Mouse (Mus musculus) midbrain, embryonic 16.5 days (tissue): ENCODE measurements around the gene Cadm1. TPM values are rescaled to one million over a fixed set of nuclear protein-coding genes. Genes with fewer than 3 reads are reported as not detected.

ENCODE experiments used
- ATAC-seq: fragments of 200-750 bp; cut with Nextera tagmentation; 2 replicates; pipeline ENCODE4 v1.8.0; 2017; ENCODE audit warnings: moderate TSS enrichment
- H3K27ac ChIP-seq: fragments of 300-500 bp; sonication (generic); 2 replicates; pipeline ENCODE4 v1.5.1; 2014; ENCODE audit warnings: mild to moderate bottlenecking, low read length, mixed read lengths
- H3K27me3 ChIP-seq: fragments of 300-500 bp; sonication (generic); 2 replicates; pipeline ENCODE4 v1.6.1; 2014; ENCODE audit warnings: low read depth, low read length, mixed read lengths; ENCODE audit not compliant: control insufficient read depth, insufficient read depth
- H3K36me3 ChIP-seq: fragments of 300-500 bp; sonication (generic); 2 replicates; pipeline ENCODE4 v1.6.1; 2014; ENCODE audit warnings: mild to moderate bottlenecking, low read length, moderate library complexity, mixed read lengths; ENCODE audit not compliant: control insufficient read depth, insufficient read depth
- H3K4me1 ChIP-seq: fragments of 300-500 bp; sonication (generic); 2 replicates; pipeline ENCODE4 v1.6.1; 2014; ENCODE audit warnings: mild to moderate bottlenecking, low read length, mixed read lengths; ENCODE audit not compliant: control insufficient read depth, insufficient read depth
- H3K4me2 ChIP-seq: fragments of 300-500 bp; sonication (generic); 2 replicates; pipeline ENCODE4 v1.6.1; 2014; ENCODE audit warnings: mild to moderate bottlenecking, low read length, mixed read lengths
- H3K4me3 ChIP-seq: fragments of 300-500 bp; sonication (generic); 2 replicates; pipeline ENCODE4 v1.5.1; 2014; ENCODE audit warnings: low read depth, mild to moderate bottlenecking, low read length, moderate library complexity, mixed read lengths
- H3K9ac ChIP-seq: fragments of 300-500 bp; sonication (generic); 2 replicates; pipeline ENCODE4 v1.6.1; 2014; ENCODE audit warnings: low read depth, low read length, mixed read lengths
- H3K9me3 ChIP-seq: fragments of 300-500 bp; sonication (generic); replicated peaks from 2 replicates; pipeline ENCODE4 v1.6.1; 2014; ENCODE audit warnings: mild to moderate bottlenecking, low read length, mixed read lengths; ENCODE audit not compliant: control insufficient read depth, poor library complexity, severe bottlenecking
- WGBS: fragments of 180-500 bp; shearing (Covaris S2); extraction: QIAGEN DNeasy Blood & Tissue Kit; methylation state at CpG from one replicate; pipeline ENCODE4 v1.1.7; 2014; 5-methylcytosine and 5-hydroxymethylcytosine counted together
- polyA plus RNA-seq: library from polyadenylated mRNA; unstranded; fragments of >200 nt; fragmentation: Nextera tagmentation; extraction: Ambion mirVana; gene quantifications from 2 replicates; pipeline ENCODE4 v1.2.1, GENCODE M21; 2015

Gene Cadm1
- polyA plus RNA-seq, 1 experiment from 2014 or later, result 332 TPM

GRCm38 (mm10) chr9:47567873-47568272 is 37.9 kb downstream of the Cadm1 start:
- WGBS, result 50% methylated on average over 6 of the region's 6 CpGs
- H3K4me2 ChIP-seq, result no peak overlapping the region
- ATAC-seq, result no peak

GRCm38 (mm10) chr9:47570184-47570583 is 40.2 kb downstream of the Cadm1 start:
- no peak for ATAC-seq
- 58% methylated on average over 4 of the region's 4 CpGs for WGBS

More at GRCm38 (mm10) chr9:47567873-47568272, 37.9 kb downstream of the Cadm1 start:
- Histone ChIP-seq H3K27ac (no peak overlapping the region), H3K4me1 (peaks cover 18% of the 10 kb centered on the region), H3K27me3 (no peaks in the 10 kb centered on the region), H3K4me3 (no peak overlapping the region), H3K36me3 (no peaks in the 10 kb centered on the region), H3K9me3 (no peaks in the 10 kb centered on the region), H3K9ac (no peak overlapping the region)

GRCm38 (mm10) chr9:47571461-47571860 is 41.5 kb downstream of the Cadm1 start:
- H3K9ac ChIP-seq, result no peak overlapping the region
- no peak overlapping the region for H3K27ac ChIP-seq
- no peak overlapping the region for H3K4me2 ChIP-seq
- H3K27me3 ChIP-seq, result no peaks in the 10 kb centered on the region
- WGBS, result 85% methylated on average over 7 of the region's 7 CpGs
- H3K4me3 ChIP-seq, result no peak overlapping the region
- ATAC-seq, result no peak
- H3K9me3 ChIP-seq, result no peaks in the 10 kb centered on the region
- peaks cover 20% of the 10 kb centered on the region for H3K4me1 ChIP-seq
- H3K36me3 ChIP-seq, result no peaks in the 10 kb centered on the region

More at GRCm38 (mm10) chr9:47570184-47570583, 40.2 kb downstream of the Cadm1 start:
- Histone ChIP-seq H3K27me3 (no peaks in the 10 kb centered on the region), H3K4me2 (no peak overlapping the region), H3K9me3 (no peaks in the 10 kb centered on the region), H3K9ac (no peak overlapping the region), H3K4me1 (peaks cover 14% of the 10 kb centered on the region), H3K27ac (no peak overlapping the region), H3K36me3 (no peaks in the 10 kb centered on the region), H3K4me3 (no peak overlapping the region)

GRCm38 (mm10) chr9:47572132-47572531 is 42.2 kb downstream of the Cadm1 start:
- no peak for ATAC-seq
- H3K27me3 ChIP-seq, result no peaks in the 10 kb centered on the region
- no peaks in the 10 kb centered on the region for H3K9me3 ChIP-seq
- H3K9ac ChIP-seq, result no peak overlapping the region
- no peak overlapping the region for H3K4me3 ChIP-seq
- 81% methylated on average over 5 of the region's 5 CpGs for WGBS
- no peaks in the 10 kb centered on the region for H3K36me3 ChIP-seq
- no peak overlapping the region for H3K27ac ChIP-seq
- peaks cover 15% of the 10 kb centered on the region for H3K4me1 ChIP-seq
- H3K4me2 ChIP-seq, result no peak overlapping the region

GRCm38 (mm10) chr9:47573456-47573855 is 43.5 kb downstream of the Cadm1 start:
- no peak overlapping the region for H3K9ac ChIP-seq
- H3K27me3 ChIP-seq, result no peaks in the 10 kb centered on the region
- H3K4me2 ChIP-seq, result no peak overlapping the region
- no peak for ATAC-seq
- H3K27ac ChIP-seq, result no peak overlapping the region
- H3K4me3 ChIP-seq, result no peak overlapping the region
- no peaks in the 10 kb centered on the region for H3K9me3 ChIP-seq
- H3K36me3 ChIP-seq, result no peaks in the 10 kb centered on the region
- peaks cover 5% of the 10 kb centered on the region; the same call in 1 of the 2 replicates for H3K4me1 ChIP-seq
- WGBS, result 88% methylated on average over 7 of the region's 7 CpGs

- H3K4me3 ChIP-seq, result no peak overlapping the region
- no peak for ATAC-seq
- no peak overlapping the region for H3K9ac ChIP-seq
- WGBS, result 75% methylated on average over 7 of the region's 7 CpGs
- peaks cover 5% of the 10 kb centered on the region; the same call in 1 of the 2 replicates for H3K4me1 ChIP-seq
- H3K36me3 ChIP-seq, result no peaks in the 10 kb centered on the region
- no peaks in the 10 kb centered on the region for H3K27me3 ChIP-seq
- H3K27ac ChIP-seq, result no peak overlapping the region
- H3K9me3 ChIP-seq, result no peaks in the 10 kb centered on the region
- no peak overlapping the region for H3K4me2 ChIP-seq
These were observed 44.9 kb downstream of the Cadm1 start for GRCm38 (mm10) chr9:47574710-47575414.

GRCm38 (mm10) chr9:47575764-47576163 is 45.8 kb downstream of the Cadm1 start:
- no peaks in the 10 kb centered on the region for H3K36me3 ChIP-seq
- no peak overlapping the region for H3K27ac ChIP-seq
- H3K4me3 ChIP-seq, result no peak overlapping the region
- whole genome bisulfite sequencing, result 58% methylated on average over 11 of the region's 11 CpGs
- H3K4me1 ChIP-seq, result peaks cover 5% of the 10 kb centered on the region; the same call in 1 of the 2 replicates
- no peaks in the 10 kb centered on the region for H3K27me3 ChIP-seq
- ATAC-seq, result no peak
- H3K9ac ChIP-seq, result no peak overlapping the region
- no peak overlapping the region for H3K4me2 ChIP-seq
- H3K9me3 ChIP-seq, result no peaks in the 10 kb centered on the region

GRCm38 (mm10) chr9:47579464-47579863 is 49.5 kb downstream of the Cadm1 start:
- Histone ChIP-seq H3K27ac (no peak overlapping the region), H3K27me3 (no peaks in the 10 kb centered on the region), H3K36me3 (no peaks in the 10 kb centered on the region), H3K9me3 (no peaks in the 10 kb centered on the region), H3K4me3 (no peak overlapping the region), H3K4me2 (no peak overlapping the region), H3K9ac (no peak overlapping the region), H3K4me1 (peaks cover 10% of the 10 kb centered on the region)
- no peak for ATAC-seq
- WGBS, result 88% methylated on average over 6 of the region's 6 CpGs

GRCm38 (mm10) chr9:47581576-47582365 is 51.8 kb downstream of the Cadm1 start:
- WGBS, result 87% methylated on average over 6 of the region's 6 CpGs
- Histone ChIP-seq H3K4me3 (no peak overlapping the region), H3K36me3 (no peaks in the 10 kb centered on the region), H3K4me2 (no peak overlapping the region), H3K27ac (no peak overlapping the region), H3K9me3 (no peaks in the 10 kb centered on the region), H3K9ac (no peak overlapping the region), H3K27me3 (no peaks in the 10 kb centered on the region), H3K4me1 (peaks cover 24% of the 10 kb centered on the region)
- ATAC-seq, result no peak
